Mouse (Mus musculus) lung, embryonic 16.5 days (tissue): Measurements from ENCODE around the gene Retreg1. TPM values are rescaled to one million over a fixed set of nuclear protein-coding genes. Genes with fewer than 3 reads are reported as not detected.
"Not testable (repeated sequence)": the region's sequence is repeated elsewhere in the genome, so short reads cannot be mapped to it uniquely, and the experiment has no call there.

Experiments
- ATAC-seq: fragments of 200-750 bp; cut with Nextera tagmentation; 2 replicates; pipeline ENCODE4 v1.8.0; 2017; ENCODE audit warnings: low read depth, mild to moderate bottlenecking, moderate library complexity
- H3K27ac ChIP-seq: fragments of 300-500 bp; sonication (generic); 2 replicates; pipeline ENCODE4 v1.5.1; 2014; ENCODE audit warnings: mild to moderate bottlenecking, control low read depth, low read length
- H3K27me3 ChIP-seq: fragments of 300-500 bp; sonication (generic); 2 replicates; pipeline ENCODE4 v1.6.1; 2014; ENCODE audit warnings: low read depth, low read length, mixed read lengths; ENCODE audit not compliant: control insufficient read depth, insufficient read depth
- H3K36me3 ChIP-seq: fragments of 300-500 bp; sonication (generic); 2 replicates; pipeline ENCODE4 v1.6.1; 2014; ENCODE audit warnings: low read length; ENCODE audit not compliant: control insufficient read depth, insufficient read depth
- H3K4me1 ChIP-seq: fragments of 300-500 bp; sonication (generic); replicated peaks from 2 replicates; pipeline ENCODE4 v1.6.1; 2014; ENCODE audit warnings: low read length, mixed read lengths; ENCODE audit not compliant: control insufficient read depth, insufficient read depth
- H3K4me2 ChIP-seq: fragments of 300-500 bp; sonication (generic); 2 replicates; pipeline ENCODE4 v1.6.1; 2014; ENCODE audit warnings: low read depth, low read length, control low read depth
- H3K4me3 ChIP-seq: fragments of 300-500 bp; sonication (generic); 2 replicates; pipeline ENCODE4 v1.5.1; 2014; ENCODE audit warnings: mild to moderate bottlenecking, low read length, control low read depth
- H3K9ac ChIP-seq: fragments of 300-500 bp; sonication (generic); 2 replicates; pipeline ENCODE4 v1.6.1; 2014; ENCODE audit warnings: low read length, control low read depth
- H3K9me3 ChIP-seq: fragments of 300-500 bp; sonication (generic); 2 replicates; pipeline ENCODE4 v1.6.1; 2016; ENCODE audit warnings: low read length; ENCODE audit not compliant: control insufficient read depth
- WGBS: fragments of 180-500 bp; shearing (Covaris S2); extraction: QIAGEN DNeasy Blood & Tissue Kit; methylation state at CpG from one replicate; pipeline ENCODE4 v1.1.7; 2014; 5-methylcytosine and 5-hydroxymethylcytosine counted together
- microRNA-seq: library from miRNA; unstranded; fragments of <30 nt; microRNA quantifications from one replicate; pipeline ENCODE4, GENCODE M21; 2016
- polyA plus RNA-seq: library from polyadenylated mRNA; unstranded; fragments of >200 nt; fragmentation: Nextera tagmentation; extraction: Ambion mirVana; gene quantifications from 2 replicates; pipeline ENCODE4 v1.2.1, GENCODE M21; 2015

Retreg1 gene
- polyA plus RNA-seq, 1 experiment from 2014 or later: 13.6 TPM

DNA sequence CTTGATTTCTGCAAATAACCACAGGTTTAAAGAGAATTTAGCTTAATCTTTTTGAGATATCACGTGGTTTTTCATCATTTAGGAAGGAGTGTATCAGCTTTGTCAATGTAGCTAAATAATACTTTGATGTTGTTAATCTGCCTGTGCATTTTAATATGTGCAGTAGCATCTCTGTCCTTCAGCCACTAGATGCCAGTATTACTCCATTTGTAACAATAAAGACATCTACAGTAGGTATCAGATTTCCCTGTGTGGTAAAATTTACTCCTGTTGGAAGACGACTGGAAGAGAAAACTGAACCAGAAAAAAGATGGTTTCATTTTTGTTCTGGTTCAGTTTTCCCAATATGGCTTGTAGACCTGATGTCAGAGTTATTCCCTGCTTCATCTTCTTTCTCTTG is 152.5 kb downstream of the Retreg1 start:
- H3K4me1 ChIP-seq: no peaks in the 10 kb centered on the region
- no peak overlapping the region for H3K4me3 ChIP-seq
- H3K4me2 ChIP-seq: no peak overlapping the region
- peaks cover 25% of the 10 kb centered on the region for H3K36me3 ChIP-seq
- no peak for ATAC-seq
- WGBS: 38% methylated on average over 2 of the region's 2 CpGs
- H3K9me3 ChIP-seq: no peaks in the 10 kb centered on the region
- no peaks in the 10 kb centered on the region for H3K27me3 ChIP-seq
- H3K9ac ChIP-seq: no peak overlapping the region
- H3K27ac ChIP-seq: no peak overlapping the region

DNA sequence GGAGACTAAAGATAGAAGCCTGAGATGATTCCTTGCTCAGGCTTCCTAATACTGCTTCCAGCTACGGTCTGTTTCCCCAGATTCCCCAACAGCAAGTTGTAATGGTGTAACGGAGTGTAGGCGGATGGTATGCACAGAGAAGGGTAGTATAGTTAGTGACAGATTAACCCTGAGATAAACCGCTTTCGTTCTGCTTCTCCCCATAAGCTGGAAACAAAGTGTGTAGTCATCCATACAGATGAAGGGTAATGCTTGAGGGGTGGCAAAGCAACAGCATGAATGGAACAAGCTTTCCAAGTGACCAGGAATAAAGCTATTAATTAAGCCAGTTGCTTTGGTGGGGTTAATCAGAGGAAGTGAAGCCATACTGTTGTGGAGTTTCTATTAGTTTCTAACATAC is 156.6 kb downstream of the Retreg1 start:
- H3K9me3 ChIP-seq, H3K27me3 ChIP-seq, H3K9ac ChIP-seq, H3K4me2 ChIP-seq, H3K4me3 ChIP-seq, H3K27ac ChIP-seq, ATAC-seq, H3K4me1 ChIP-seq: not testable (repeated sequence)
- 77% methylated on average over 5 of the region's 5 CpGs for WGBS
- peaks cover 12% of the 10 kb centered on the region; the same call in 1 of the 2 replicates for H3K36me3 ChIP-seq

DNA sequence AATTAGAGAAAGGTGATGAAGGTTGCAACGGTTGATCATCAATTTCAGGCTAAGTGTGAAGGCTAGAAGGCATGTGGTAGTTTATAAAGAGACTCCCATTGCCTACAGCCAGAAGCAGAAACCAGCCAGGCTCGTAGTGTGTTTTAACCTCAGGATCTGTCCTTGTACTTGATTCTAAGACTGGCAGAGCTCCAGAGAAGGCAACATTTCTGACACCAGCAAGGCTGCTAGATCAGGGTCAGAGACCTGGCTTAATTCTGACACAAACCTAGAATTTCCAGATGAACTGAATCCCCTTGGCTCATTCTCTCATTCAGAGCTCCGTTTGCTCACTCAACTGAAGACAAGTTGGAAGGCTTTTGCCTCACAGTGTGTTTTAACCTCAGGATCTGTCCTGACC is 165.6 kb downstream of the Retreg1 start:
- H3K9ac ChIP-seq: no peak overlapping the region
- H3K4me1 ChIP-seq: no peaks in the 10 kb centered on the region
- ATAC-seq: no peak
- no peak overlapping the region for H3K4me3 ChIP-seq
- H3K9me3 ChIP-seq: no peaks in the 10 kb centered on the region
- H3K36me3 ChIP-seq: no peaks in the 10 kb centered on the region
- no peak overlapping the region for H3K4me2 ChIP-seq
- no peaks in the 10 kb centered on the region for H3K27me3 ChIP-seq
- no peak overlapping the region for H3K27ac ChIP-seq
- 71% methylated on average over 3 of the region's 3 CpGs for WGBS

DNA sequence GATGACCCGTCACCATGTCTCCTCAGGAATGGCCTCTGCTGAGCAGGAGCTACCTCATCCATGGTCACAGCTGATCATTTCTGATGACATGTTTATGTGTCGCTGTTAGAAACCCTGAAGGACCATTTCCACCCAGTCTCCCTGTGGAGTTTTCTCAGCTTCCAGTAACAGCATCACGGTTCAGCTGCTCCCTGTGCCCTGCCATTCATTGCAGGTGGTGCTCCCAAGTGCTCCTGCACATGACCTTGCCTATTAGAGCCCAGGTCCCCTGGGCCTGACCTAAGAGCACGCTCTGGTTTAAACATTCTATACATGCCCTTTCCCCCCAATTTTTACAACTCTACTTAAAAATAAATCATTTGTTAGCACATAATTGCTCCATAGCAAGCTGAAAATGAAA is 169.9 kb downstream of the Retreg1 start:
- H3K4me3 ChIP-seq: no peak overlapping the region
- H3K36me3 ChIP-seq: no peaks in the 10 kb centered on the region
- H3K9me3 ChIP-seq: no peaks in the 10 kb centered on the region
- no peak overlapping the region for H3K9ac ChIP-seq
- no peak for ATAC-seq
- H3K27me3 ChIP-seq: no peaks in the 10 kb centered on the region
- no peak overlapping the region for H3K4me2 ChIP-seq
- no peak overlapping the region for H3K27ac ChIP-seq
- WGBS: 59% methylated on average over 4 of the region's 4 CpGs
- H3K4me1 ChIP-seq: no peaks in the 10 kb centered on the region

DNA sequence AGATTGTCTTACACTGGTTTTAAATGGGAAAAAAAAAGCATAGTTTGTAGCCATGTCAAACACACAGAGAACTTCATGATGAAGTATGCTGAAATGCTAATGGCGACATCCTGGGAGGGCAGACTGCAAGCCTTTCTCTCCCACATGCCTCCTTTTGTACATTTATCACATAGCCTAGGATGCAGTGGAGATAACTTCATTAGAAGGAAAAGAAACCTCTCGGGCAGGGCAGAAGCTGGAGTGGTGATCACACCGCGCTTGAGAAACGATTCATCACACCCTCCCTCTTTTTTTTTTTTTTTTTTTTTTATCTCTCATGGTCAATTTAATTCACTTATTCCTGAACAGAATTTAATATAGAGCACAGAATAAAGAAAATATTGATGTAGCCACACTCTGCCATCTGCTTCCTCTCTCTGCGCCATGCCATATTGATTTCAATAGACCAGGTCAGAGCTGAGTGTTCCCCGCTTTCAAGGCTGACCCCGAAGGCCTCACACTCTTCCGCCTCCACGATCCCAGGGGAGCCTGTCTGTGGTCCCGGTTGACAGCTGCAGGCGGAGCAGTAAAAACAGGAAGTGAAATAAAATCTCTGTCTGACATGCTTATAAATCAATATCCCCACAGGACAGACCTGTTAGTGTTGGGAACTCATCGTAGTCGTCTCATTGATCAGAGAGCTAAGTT is 173.1 kb downstream of the Retreg1 start:
- Histone ChIP-seq H3K27ac (no peak overlapping the region), H3K4me3 (no peak overlapping the region), H3K9ac (no peak overlapping the region), H3K4me2 (no peak overlapping the region), H3K27me3 (no peaks in the 10 kb centered on the region), H3K36me3 (no peaks in the 10 kb centered on the region), H3K9me3 (no peaks in the 10 kb centered on the region), H3K4me1 (no peaks in the 10 kb centered on the region)
- ATAC-seq: no peak
- WGBS: 41% methylated on average over 14 of the region's 14 CpGs

DNA sequence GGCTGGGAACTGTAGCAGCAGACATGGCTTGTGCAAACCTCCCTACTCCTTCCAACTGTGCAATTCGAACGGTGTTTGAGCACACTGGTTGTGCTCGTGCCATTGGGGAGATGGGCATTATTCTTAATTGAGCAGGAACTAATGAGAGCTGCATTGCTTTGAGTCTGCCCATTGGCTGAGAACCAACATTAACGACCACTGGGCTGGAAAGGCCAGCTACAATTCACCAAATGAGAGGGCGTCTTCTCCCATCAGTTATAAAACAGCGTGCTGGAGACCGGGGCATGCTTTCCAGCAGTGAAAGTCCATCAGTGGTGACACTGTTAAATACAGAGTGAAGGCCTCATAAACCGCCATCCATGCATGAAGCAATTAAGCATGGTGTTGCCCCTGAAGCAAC is 178.7 kb downstream of the Retreg1 start:
- H3K9ac ChIP-seq: no peak overlapping the region
- 85% methylated on average over 8 of the region's 8 CpGs for WGBS
- H3K36me3 ChIP-seq: no peaks in the 10 kb centered on the region
- no peak overlapping the region for H3K27ac ChIP-seq
- H3K4me1 ChIP-seq: no peaks in the 10 kb centered on the region
- ATAC-seq: no peak
- no peak overlapping the region for H3K4me2 ChIP-seq
- no peaks in the 10 kb centered on the region for H3K27me3 ChIP-seq
- no peaks in the 10 kb centered on the region for H3K9me3 ChIP-seq
- H3K4me3 ChIP-seq: no peak overlapping the region

DNA sequence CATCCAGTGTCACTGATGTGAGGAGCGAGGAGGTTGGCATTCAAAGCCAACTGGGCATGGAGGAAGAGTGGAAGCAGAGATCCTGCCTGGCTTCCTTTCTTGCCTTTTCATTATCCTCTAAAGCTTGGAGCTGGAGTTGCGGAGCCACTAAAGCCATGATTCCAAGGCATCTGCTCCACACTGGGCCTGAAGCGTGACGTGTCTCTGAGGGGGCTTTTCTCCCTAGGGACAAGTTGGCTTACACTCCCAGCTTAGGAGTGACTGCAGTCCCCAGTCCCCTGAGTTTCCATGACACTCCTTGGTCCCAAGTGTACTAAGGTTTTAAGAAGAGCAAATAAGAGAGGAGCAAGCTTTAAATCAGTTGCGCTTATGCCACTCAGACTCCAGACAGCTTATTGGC is 179.7 kb downstream of the Retreg1 start:
- H3K4me3 ChIP-seq: no peak overlapping the region
- no peak overlapping the region for H3K27ac ChIP-seq
- H3K9me3 ChIP-seq: no peaks in the 10 kb centered on the region
- H3K9ac ChIP-seq: no peak overlapping the region
- WGBS: 89% methylated on average over 5 of the region's 5 CpGs
- H3K27me3 ChIP-seq: no peaks in the 10 kb centered on the region
- no peak overlapping the region for H3K4me2 ChIP-seq
- no peaks in the 10 kb centered on the region for H3K4me1 ChIP-seq
- no peaks in the 10 kb centered on the region for H3K36me3 ChIP-seq
- no peak for ATAC-seq

Small RNAs within 50 kb of the gene (microRNA-seq; reads per million reads assigned to microRNA genes)
- gene Mir7212: not detected

Other genes starting within 250 kb of the Retreg1 start
- 29.3 and 33.2 TPM in 2 replicates for gene Myo10, start 220.7 kb upstream of the Retreg1 start, polyA plus RNA-seq
- gene Zfp622, start 141.2 kb downstream of the Retreg1 start, polyA plus RNA-seq: 19.4 and 22.0 TPM in 2 replicates